9 mouse cellular contexts compared by ENCODE assay signal in the genomic region with DNA sequence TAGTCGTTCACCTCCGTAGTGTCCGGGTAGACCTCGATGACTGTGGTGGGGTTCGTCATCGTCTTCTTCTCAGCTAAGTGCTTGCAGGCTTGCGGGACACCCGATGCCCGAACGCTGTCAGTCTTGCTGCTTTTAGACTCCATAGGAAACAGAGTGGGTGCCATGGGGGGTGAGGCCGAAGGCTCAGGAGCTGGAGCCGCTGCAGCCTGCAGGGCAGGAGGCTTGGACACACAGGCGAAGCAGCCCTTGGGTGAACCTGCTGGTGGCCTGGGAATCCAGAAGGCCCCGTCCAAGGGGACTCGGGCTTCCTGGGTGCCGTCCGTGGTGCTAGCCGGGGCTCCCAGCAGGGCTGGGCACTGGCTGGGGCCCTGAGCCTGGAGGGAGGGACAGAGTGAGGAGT. TPM values are rescaled to one million over a fixed set of nuclear protein-coding genes. Genes with fewer than 3 reads are reported as not detected.
A peak's percentile ranks its signal among the peaks of the same experiment; 100 is the strongest.
DNase-seq lines count a peak whose midpoint lies in the region; ATAC-seq lines count a peak whose summit lies in the region.
"Had no signal": no experiment of that assay in that cellular context is flagged by ENCODE, and none has a peak within 500 bp of the region (broad histone marks: within the 10 kb centered on the region; RNA-seq: fewer than 3 reads in every experiment).

No protein-coding gene starts in this region.

- H3K27me3 ChIP-seq in kidney, embryonic 15.5 days = peaks cover 41% of the 10 kb centered on the region

- H3K4me2 ChIP-seq in kidney, embryonic 15.5 days = peak overlapping the region; percentile 91

- peaks cover 31% of the 10 kb centered on the region for H3K4me1 ChIP-seq in kidney, embryonic 15.5 days

- H3K9ac ChIP-seq in kidney, embryonic 15.5 days = no peak overlapping the region

- 0 out of 2 replicates have a peak overlapping the region, but pooled peaks have one; percentile 47 for H3K4me3 ChIP-seq in kidney, embryonic 15.5 days (replicated peaks)

- peaks cover 6% of the 10 kb centered on the region for H3K36me3 ChIP-seq in kidney, embryonic 15.5 days

- peak; percentile 37 to 48 for DNase-seq in cerebellum, postnatal 36 days
- DNase-seq in cerebellum, adult 11-12 months = no peak
- no peak for DNase-seq in kidney, postnatal 14 days
- DNase-seq in thymus, postnatal 4 days = peak; percentile 36
- no peak for DNase-seq in thymus, postnatal 0 days (ENCODE audit: low spot score)
- DNase-seq in ovary, postnatal 10 days (ENCODE audit: low spot score) = no peak
- DNase-seq in adrenal gland, postnatal 25 days = no peak
- DNase-seq: kidney, adult 8-10 months had no signal

- H3K9me3 ChIP-seq in kidney, embryonic 15.5 days (replicated peaks) = no peaks in the 10 kb centered on the region

- ATAC-seq in kidney, embryonic 15.5 days (replicated peaks; ENCODE audit: low FRiP score) = no peak

- WGBS in kidney, embryonic 15.5 days = 85% methylated on average over 18 of the region's 18 CpGs

- H3K27ac ChIP-seq in kidney, embryonic 15.5 days = no peak overlapping the region

RNA-seq across cellular contexts. Expression of gene Ifitm10, which starts 2.6 kb away (rescaled TPM):
- 1.8 and 2.3 TPM in 2 replicates for polyA plus RNA-seq in kidney, embryonic 15.5 days (2015; fragmentation: Nextera tagmentation; extraction: Ambion mirVana)
- 8.5 and 10.6 TPM in 2 replicates for polyA plus RNA-seq in thymus, postnatal 0 days (2015; fragmentation: Nextera tagmentation; extraction: Ambion mirVana)
- 3.0 and 4.1 TPM in 2 replicates for total RNA-seq in adrenal gland, postnatal 25 days (2021)

RNA-seq across cellular contexts. Expression of gene Gm49369, which starts 11.5 kb away (rescaled TPM):
- 1.2 and 2.5 TPM in 2 replicates for polyA plus RNA-seq in kidney, embryonic 15.5 days (2015; fragmentation: Nextera tagmentation; extraction: Ambion mirVana)
- polyA plus RNA-seq in thymus, postnatal 0 days (2015; fragmentation: Nextera tagmentation; extraction: Ambion mirVana) = 5.1 TPM in 1 of 2 replicates, not detected in the other
- total RNA-seq in adrenal gland, postnatal 25 days (2021) = 0.55 TPM in 1 of 2 replicates, not detected in the other

RNA-seq across cellular contexts. Expression of gene Ctsd, which starts 16.9 kb away (rescaled TPM):
- polyA plus RNA-seq in kidney, embryonic 15.5 days (2015; fragmentation: Nextera tagmentation; extraction: Ambion mirVana) = 294 and 312 TPM in 2 replicates
- 395 and 403 TPM in 2 replicates for polyA plus RNA-seq in thymus, postnatal 0 days (2015; fragmentation: Nextera tagmentation; extraction: Ambion mirVana)
- 1,030 and 1,043 TPM in 2 replicates for total RNA-seq in adrenal gland, postnatal 25 days (2021)

Comparison
In these comparisons a context has a peak if more than half of its experiments do, and no peak if none do; other contexts are left out.
1. DNase-seq: peak in cerebellum, postnatal 36 days (2 of 2) and thymus, postnatal 4 days (single experiment); none in cerebellum, adult 11-12 months (single experiment), kidney, postnatal 14 days (single experiment), thymus, postnatal 0 days (single experiment), ovary, postnatal 10 days (single experiment) and adrenal gland, postnatal 25 days (single experiment).